In genomic region chr3:105910519-105911190, GRCm38 (mm10) we compare ENCODE assay signal across 17 mouse cellular contexts. TPM values are rescaled to one million over a fixed set of nuclear protein-coding genes. Genes with fewer than 3 reads are reported as not detected.
DNase-seq lines count a peak whose midpoint lies in the region; ATAC-seq and TF ChIP-seq lines count a peak whose summit lies in the region.
"Had no signal": no experiment of that assay in that cellular context is flagged by ENCODE, and none has a peak within 500 bp of the region (broad histone marks: within the 10 kb centered on the region; RNA-seq: fewer than 3 reads in every experiment).

No protein-coding gene starts in this region.

- peak; percentile 98 for ATAC-seq in CD4-positive, CD25-positive, alpha-beta regulatory T cell, adult 4 months
- ATAC-seq: intestine, embryonic 15.5 days had no signal

- no peak overlapping the region for H3K4me3 ChIP-seq in cerebellum, adult 2 months (replicated peaks; ENCODE audit: insufficient read depth, low read depth, low read length)
- H3K4me3 ChIP-seq: embryonic facial prominence, embryonic 10.5 days; intestine, embryonic 15.5 days; limb, embryonic 12.5 days; neural tube, embryonic 13.5 days had no signal

- TF ChIP-seq POLR2A in cerebellum, adult 2 months (IDR thresholded peaks at IDR 0.05; ENCODE audit: borderline replicate concordance, insufficient read depth, low read length) = no peak

- no peaks in the 10 kb centered on the region for H3K27me3 ChIP-seq in cerebellum, adult 2 months (ENCODE audit: control insufficient read depth, insufficient read depth, low read length)
- H3K27me3 ChIP-seq: intestine, embryonic 15.5 days; limb, embryonic 12.5 days; neural tube, embryonic 13.5 days had no signal

- H3K27ac ChIP-seq in cerebellum, adult 2 months (ENCODE audit: insufficient read depth, low read length) = no peak overlapping the region
- H3K27ac ChIP-seq: embryonic facial prominence, embryonic 10.5 days; intestine, embryonic 15.5 days; limb, embryonic 12.5 days; neural tube, embryonic 13.5 days had no signal

- H3K4me1 ChIP-seq in cerebellum, adult 2 months (ENCODE audit: control insufficient read depth, insufficient read depth, low read length) = no peaks in the 10 kb centered on the region
- H3K4me1 ChIP-seq: intestine, embryonic 15.5 days; limb, embryonic 12.5 days; neural tube, embryonic 13.5 days had no signal

- 72% methylated on average over 11 of the region's 11 CpGs for WGBS in cerebellum, adult 2 months

- TF ChIP-seq CTCF in cerebellum, adult 2 months (IDR thresholded peaks at IDR 0.05; ENCODE audit: borderline replicate concordance, insufficient read depth, low read depth, low read length) = no peak

- peak; percentile 27 for DNase-seq in adrenal gland, postnatal 14 days
- no peak for DNase-seq in adrenal gland, postnatal 4 days (ENCODE audit: low spot score in 2 of 2)
- peak; percentile 45 for DNase-seq in lung, postnatal 10 days
- DNase-seq in spleen, postnatal 36 days (ENCODE audit: low spot score in 2 of 2) = peak; percentile 73
- no peak for DNase-seq in cerebellum, adult 8-10 months
- DNase-seq in cerebellum, adult 2 months = no peak
- DNase-seq in kidney, postnatal 4 days = no peak
- DNase-seq: adrenal gland, adult 8-10 months; cerebellum, adult 18-20 months; gastrocnemius, postnatal 14 days had no signal

RNA-seq across cellular contexts. Expression of gene I830077J02Rik, which starts 21.8 kb away (rescaled TPM):
- 1.5 and 1.9 TPM in 2 replicates for total RNA-seq in adrenal gland, postnatal 14 days (2021)
- total RNA-seq in adrenal gland, postnatal 4 days (2021) = 1 to 10 TPM in 1 of 2 experiments, under 1 TPM in 1; 0.78 to 1.0 TPM
- polyA plus RNA-seq in CD4-positive, CD25-positive, alpha-beta regulatory T cell, adult 4 months (2017; shearing (Covaris generic)) = under 1 TPM; 0.51 to 0.61 TPM
- polyA plus RNA-seq in cerebellum, adult 2 months (2012; rRNA removed) = 0.40 and 0.72 TPM in 2 replicates

RNA-seq across cellular contexts. Expression of gene Tmigd3, which starts 40.0 kb away (rescaled TPM):
- total RNA-seq in adrenal gland, postnatal 14 days (2021) = 0.38 TPM in 1 of 2 replicates, not detected in the other
- total RNA-seq in adrenal gland, postnatal 4 days (2021) = under 1 TPM in 1 of 2 experiments, not detected in 1; 0.25 TPM
- polyA plus RNA-seq in CD4-positive, CD25-positive, alpha-beta regulatory T cell, adult 4 months (2017; shearing (Covaris generic)) = not detected
- polyA plus RNA-seq in cerebellum, adult 2 months (2012; rRNA removed) = 0.52 TPM in 1 of 2 replicates, not detected in the other
- total RNA-seq: adrenal gland, adult 8-10 months; gastrocnemius, postnatal 14 days had no signal
- polyA plus RNA-seq: embryonic facial prominence, embryonic 10.5 days; midbrain, embryonic 11.5 days; neural tube, embryonic 13.5 days had no signal

RNA-seq across cellular contexts. Expression of gene Adora3, which starts 40.0 kb away (rescaled TPM):
- total RNA-seq in adrenal gland, postnatal 14 days (2021) = 0.33 TPM in 1 of 2 replicates, not detected in the other
- total RNA-seq in adrenal gland, postnatal 4 days (2021) = under 1 TPM; 0.17 to 0.25 TPM
- polyA plus RNA-seq in CD4-positive, CD25-positive, alpha-beta regulatory T cell, adult 4 months (2017; shearing (Covaris generic)) = not detected
- polyA plus RNA-seq in cerebellum, adult 2 months (2012; rRNA removed) = 0.43 and 0.52 TPM in 2 replicates
- total RNA-seq: gastrocnemius, postnatal 14 days had no signal
- polyA plus RNA-seq: embryonic facial prominence, embryonic 10.5 days; forebrain, embryonic 11.5 days; limb, embryonic 12.5 days; midbrain, embryonic 11.5 days; neural tube, embryonic 13.5 days had no signal

RNA-seq across cellular contexts. Expression of gene Wdr77, which starts 48.5 kb away (rescaled TPM):
- 62.1 and 76.4 TPM in 2 replicates for total RNA-seq in adrenal gland, postnatal 14 days (2021)
- 10 to 100 TPM; 74.0 to 76.3 TPM for total RNA-seq in adrenal gland, postnatal 4 days (2021)
- polyA plus RNA-seq in CD4-positive, CD25-positive, alpha-beta regulatory T cell, adult 4 months (2017; shearing (Covaris generic)) = 10 to 100 TPM; 67.3 to 77.9 TPM
- polyA plus RNA-seq in cerebellum, adult 2 months (2012; rRNA removed) = 56.5 and 56.9 TPM in 2 replicates

RNA-seq across cellular contexts. Expression of gene Atp5f1, which starts 49.2 kb away (rescaled TPM):
- total RNA-seq in adrenal gland, postnatal 14 days (2021) = 478 and 481 TPM in 2 replicates
- 100 to 1,000 TPM; 328 to 331 TPM for total RNA-seq in adrenal gland, postnatal 4 days (2021)
- polyA plus RNA-seq in CD4-positive, CD25-positive, alpha-beta regulatory T cell, adult 4 months (2017; shearing (Covaris generic)) = 100 to 1,000 TPM; 327 to 367 TPM
- 396 and 419 TPM in 2 replicates for polyA plus RNA-seq in cerebellum, adult 2 months (2012; rRNA removed)

Comparison
In these comparisons a context has a peak if more than half of its experiments do, and no peak if none do; other contexts are left out.
1. DNase-seq: peak in adrenal gland, postnatal 14 days (single experiment), lung, postnatal 10 days (single experiment) and spleen, postnatal 36 days (2 of 2); none in adrenal gland, postnatal 4 days (0 of 2), cerebellum, adult 8-10 months (single experiment), cerebellum, adult 2 months (0 of 2) and kidney, postnatal 4 days (0 of 2).